Mouse (Mus musculus) kidney, embryonic 14.5 days (tissue): ENCODE data around the gene Pdcd6ip. TPM values are rescaled to one million over a fixed set of nuclear protein-coding genes. Genes with fewer than 3 reads are reported as not detected.
A peak's percentile ranks its signal among the peaks of the same experiment; 100 is the strongest.

Source experiments
- ATAC-seq: fragments of 200-750 bp; cut with Nextera tagmentation; 2 replicates; pipeline ENCODE4 v1.8.0; 2017; ENCODE audit warnings: moderate number of reproducible peaks, mild to moderate bottlenecking, moderate TSS enrichment, moderate library complexity; ENCODE audit not compliant: low FRiP score, low TSS enrichment
- H3K27ac ChIP-seq: fragments of 300-500 bp; sonication (generic); 2 replicates; pipeline ENCODE4 v1.5.1; 2014; ENCODE audit warnings: low read depth, mild to moderate bottlenecking, low read length, moderate library complexity, mixed read lengths
- H3K27me3 ChIP-seq: fragments of 300-500 bp; sonication (generic); 2 replicates; pipeline ENCODE4 v1.6.1; 2014; ENCODE audit warnings: mild to moderate bottlenecking, low read length; ENCODE audit not compliant: control insufficient read depth, insufficient read depth
- H3K36me3 ChIP-seq: fragments of 300-500 bp; sonication (generic); 2 replicates; pipeline ENCODE4 v1.6.1; 2014; ENCODE audit warnings: low read length, mixed read lengths; ENCODE audit not compliant: control insufficient read depth, insufficient read depth
- H3K4me1 ChIP-seq: fragments of 300-500 bp; sonication (generic); 2 replicates; pipeline ENCODE4 v1.6.1; 2014; ENCODE audit warnings: low read length, mixed read lengths; ENCODE audit not compliant: control insufficient read depth, insufficient read depth
- H3K4me2 ChIP-seq: fragments of 300-500 bp; sonication (generic); replicated peaks from 2 replicates; pipeline ENCODE4 v1.6.1; 2014; ENCODE audit warnings: low read depth, mild to moderate bottlenecking, low read length
- H3K4me3 ChIP-seq: fragments of 300-500 bp; sonication (generic); 2 replicates; pipeline ENCODE4 v1.5.1; 2014; ENCODE audit warnings: mild to moderate bottlenecking, low read length
- H3K9ac ChIP-seq: fragments of 300-500 bp; sonication (generic); 2 replicates; pipeline ENCODE4 v1.6.1; 2014; ENCODE audit warnings: low read depth, mild to moderate bottlenecking, low read length, moderate library complexity
- H3K9me3 ChIP-seq: fragments of 300-500 bp; sonication (generic); 2 replicates; pipeline ENCODE4 v1.6.1; 2016; ENCODE audit warnings: low read length; ENCODE audit not compliant: control insufficient read depth
- WGBS: fragments of 180-500 bp; shearing (Covaris S2); extraction: QIAGEN DNeasy Blood & Tissue Kit; methylation state at CpG from one replicate; pipeline ENCODE4 v1.1.7; 2014; 5-methylcytosine and 5-hydroxymethylcytosine counted together
- polyA plus RNA-seq: library from polyadenylated mRNA; unstranded; fragments of >200 nt; fragmentation: Nextera tagmentation; extraction: Ambion mirVana; gene quantifications from 2 replicates; pipeline ENCODE4 v1.2.1, GENCODE M21; 2014

Gene Pdcd6ip
- polyA plus RNA-seq, 1 experiment from 2014 or later = 79.5 TPM

- Histone ChIP-seq H3K4me3 (no peak overlapping the region), H3K36me3 (no peaks in the 10 kb centered on the region), H3K27me3 (no peaks in the 10 kb centered on the region), H3K9ac (no peak overlapping the region), H3K9me3 (no peaks in the 10 kb centered on the region), H3K27ac (no peak overlapping the region), H3K4me2 (no peak overlapping the region), H3K4me1 (no peaks in the 10 kb centered on the region)
- WGBS = 66% methylated on average over 3 of the region's 3 CpGs
- ATAC-seq = no peak; the same call in 1 of the 2 replicates
Measured at GRCm38 (mm10) chr9:113644076-113644475, 64.0 kb downstream of the Pdcd6ip start.

GRCm38 (mm10) chr9:113643669-113644068 is 64.4 kb downstream of the Pdcd6ip start:
- Histone ChIP-seq H3K27ac (no peak overlapping the region), H3K9ac (no peak overlapping the region), H3K27me3 (no peaks in the 10 kb centered on the region), H3K36me3 (no peaks in the 10 kb centered on the region), H3K4me3 (no peak overlapping the region), H3K4me1 (no peaks in the 10 kb centered on the region), H3K9me3 (no peaks in the 10 kb centered on the region), H3K4me2 (no peak overlapping the region)
- WGBS = 48% methylated on average over 15 of the region's 15 CpGs
- ATAC-seq = peak; percentile 28; the same call in 1 of the 2 replicates

GRCm38 (mm10) chr9:113634986-113635385 is 73.1 kb downstream of the Pdcd6ip start:
- Histone ChIP-seq H3K4me2 (no peak overlapping the region), H3K36me3 (no peaks in the 10 kb centered on the region), H3K4me3 (no peak overlapping the region), H3K4me1 (no peaks in the 10 kb centered on the region), H3K9me3 (0 out of 2 replicates have a peak, but pooled peaks cover 3% of the 10 kb centered on the region), H3K27me3 (no peaks in the 10 kb centered on the region), H3K9ac (no peak overlapping the region), H3K27ac (no peak overlapping the region)
- WGBS = 41% methylated on average over 7 of the region's 7 CpGs
- no peak for ATAC-seq

GRCm38 (mm10) chr9:113633168-113633744 is 74.8 kb downstream of the Pdcd6ip start:
- WGBS = 71% methylated on average over 8 of the region's 8 CpGs

GRCm38 (mm10) chr9:113632350-113633043 is 75.6 kb downstream of the Pdcd6ip start:
- Histone ChIP-seq H3K27me3 (no peaks in the 10 kb centered on the region), H3K27ac (no peak overlapping the region), H3K36me3 (no peaks in the 10 kb centered on the region), H3K9ac (no peak overlapping the region), H3K4me1 (no peaks in the 10 kb centered on the region), H3K4me3 (no peak overlapping the region), H3K4me2 (no peak overlapping the region), H3K9me3 (0 out of 2 replicates have a peak, but pooled peaks cover 3% of the 10 kb centered on the region)
- ATAC-seq = no peak
- WGBS = 70% methylated on average over 9 of the region's 9 CpGs

More at GRCm38 (mm10) chr9:113633168-113633744, 74.8 kb downstream of the Pdcd6ip start:
- Histone ChIP-seq H3K4me2 (no peak overlapping the region), H3K36me3 (no peaks in the 10 kb centered on the region), H3K9me3 (0 out of 2 replicates have a peak, but pooled peaks cover 3% of the 10 kb centered on the region), H3K27ac (no peak overlapping the region), H3K27me3 (no peaks in the 10 kb centered on the region), H3K9ac (no peak overlapping the region), H3K4me3 (no peak overlapping the region), H3K4me1 (no peaks in the 10 kb centered on the region)
- no peak for ATAC-seq

GRCm38 (mm10) chr9:113629632-113630031 is 78.4 kb downstream of the Pdcd6ip start:
- no peaks in the 10 kb centered on the region for H3K4me1 ChIP-seq
- no peaks in the 10 kb centered on the region for H3K9me3 ChIP-seq
- no peaks in the 10 kb centered on the region for H3K27me3 ChIP-seq
- no peak overlapping the region for H3K27ac ChIP-seq
- H3K36me3 ChIP-seq = no peaks in the 10 kb centered on the region
- WGBS = 5% methylated on average over 9 of the region's 9 CpGs
- H3K9ac ChIP-seq = no peak overlapping the region
- no peak overlapping the region for H3K4me2 ChIP-seq
- no peak overlapping the region for H3K4me3 ChIP-seq
- ATAC-seq = peak; percentile 60

GRCm38 (mm10) chr9:113629191-113629590 is 78.9 kb downstream of the Pdcd6ip start:
- Histone ChIP-seq H3K9ac (no peak overlapping the region), H3K27ac (no peak overlapping the region), H3K9me3 (no peaks in the 10 kb centered on the region), H3K4me3 (no peak overlapping the region), H3K36me3 (no peaks in the 10 kb centered on the region), H3K27me3 (no peaks in the 10 kb centered on the region), H3K4me1 (no peaks in the 10 kb centered on the region), H3K4me2 (no peak overlapping the region)
- no peak for ATAC-seq
- 88% methylated on average over 11 of the region's 11 CpGs for WGBS

- Histone ChIP-seq H3K36me3 (no peaks in the 10 kb centered on the region), H3K27ac (no peak overlapping the region), H3K4me1 (no peaks in the 10 kb centered on the region), H3K9me3 (no peaks in the 10 kb centered on the region), H3K27me3 (no peaks in the 10 kb centered on the region), H3K4me2 (no peak overlapping the region), H3K9ac (no peak overlapping the region), H3K4me3 (no peak overlapping the region)
- 94% methylated on average over 1 of the region's 1 CpGs for WGBS
- ATAC-seq = no peak
Measured at GRCm38 (mm10) chr9:113628780-113629179, 79.3 kb downstream of the Pdcd6ip start.

- Histone ChIP-seq H3K9ac (no peak overlapping the region), H3K27me3 (no peaks in the 10 kb centered on the region), H3K36me3 (no peaks in the 10 kb centered on the region), H3K27ac (no peak overlapping the region), H3K4me2 (no peak overlapping the region), H3K9me3 (no peaks in the 10 kb centered on the region), H3K4me3 (no peak overlapping the region), H3K4me1 (no peaks in the 10 kb centered on the region)
- no peak for ATAC-seq
- WGBS = 96% methylated on average over 10 of the region's 10 CpGs
Measured at GRCm38 (mm10) chr9:113626730-113627129, 81.3 kb downstream of the Pdcd6ip start.
